Mouse (Mus musculus) frontal cortex, postnatal 14 days (tissue): ENCODE results near the gene Ppfia2.

Source experiments
- DNase-seq, 2 experiments: peaks; one replicate each; pipeline ENCODE4 v3.0.0; 2022; ENCODE audit warnings: low spot score in 2 of 2

The Ppfia2 gene

DNA sequence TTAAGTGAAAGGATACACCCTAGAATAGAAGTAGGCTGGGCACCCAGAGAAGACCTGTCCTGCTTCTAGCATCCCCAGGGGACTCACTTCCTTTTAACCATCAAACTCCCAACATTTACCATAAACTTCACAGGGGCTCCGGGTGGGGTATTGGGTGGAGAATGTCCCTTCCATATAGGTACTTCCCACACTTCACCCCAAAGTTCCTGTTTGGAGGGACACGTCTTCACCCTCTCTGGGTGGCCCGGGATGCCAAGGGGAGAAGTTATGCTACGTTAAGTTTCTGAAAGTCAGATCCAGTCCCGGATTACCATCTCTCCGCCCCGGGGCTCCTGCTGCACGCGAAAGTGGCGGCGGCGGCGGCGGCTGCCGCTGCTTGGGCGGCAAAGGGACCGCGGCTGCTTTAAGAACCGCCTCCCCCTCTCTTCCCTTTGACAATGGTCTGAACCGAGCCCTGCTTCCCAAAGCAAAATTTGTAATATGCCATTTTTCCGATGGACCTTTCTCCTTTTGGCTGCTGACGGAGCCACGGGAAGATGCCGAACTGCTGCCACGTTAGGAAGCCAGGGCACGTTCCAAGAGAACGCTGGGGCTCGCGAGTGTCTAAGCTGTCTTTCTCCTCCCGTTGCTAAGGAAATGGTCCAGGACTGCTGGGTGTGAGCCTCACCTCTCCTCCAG, at the start of gene Ppfia2:
Gene Ppfia2 (plus strand): TSS at position 485 of the 678 bp plus-strand sequence.
- peak; percentile 64 to 70 for DNase-seq

- peak; percentile 64 to 81 for DNase-seq
Measured at GRCm38 (mm10) chr10:106468956-106469721, 1.0 kb upstream of the Ppfia2 start.

- peak in 1 of 2 experiments; percentile 7 for DNase-seq
Measured at GRCm38 (mm10) chr10:106470533-106471205, 530 bp downstream of the Ppfia2 start.

DNA sequence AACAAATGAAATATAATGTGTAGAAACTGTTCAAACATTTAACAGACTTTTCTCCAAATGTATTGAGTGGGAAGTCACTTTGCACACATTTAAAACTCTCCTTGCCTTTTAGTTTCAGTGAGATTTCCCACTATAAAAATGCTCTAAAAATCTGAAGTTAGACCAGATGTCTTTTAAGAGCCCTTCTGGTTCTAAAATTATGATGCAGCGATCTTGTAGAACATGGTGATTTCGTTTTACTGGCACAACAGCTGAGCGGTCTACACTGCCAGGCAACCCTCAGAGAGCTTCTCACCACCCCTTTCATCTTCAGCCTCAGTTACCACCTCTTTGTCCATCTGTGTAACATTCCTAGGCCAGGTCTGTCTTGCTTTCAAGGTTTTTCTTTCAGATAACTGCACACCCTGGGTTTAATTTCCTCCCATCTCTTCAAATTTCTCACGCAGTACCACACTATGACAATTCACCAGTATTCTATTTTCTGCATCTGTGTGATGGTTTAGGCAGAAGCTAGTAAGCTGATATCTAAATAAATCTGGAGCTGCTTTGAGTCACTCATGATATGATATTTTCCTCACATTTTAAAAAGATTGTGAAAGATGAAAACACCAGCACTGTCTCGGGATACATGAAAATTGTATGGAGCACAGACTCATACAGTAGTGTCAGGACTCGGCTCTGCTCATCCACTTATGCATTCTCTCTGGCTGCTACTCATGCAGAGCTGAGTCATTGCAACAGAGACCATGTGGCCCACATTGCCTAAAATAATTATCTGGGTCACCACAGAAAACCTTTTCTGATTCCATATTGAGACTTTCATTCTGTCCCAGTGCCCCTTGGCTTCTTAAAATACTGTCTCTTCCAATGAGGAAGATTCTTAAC, 39.4 kb downstream of the Ppfia2 start:
- no peak for DNase-seq

- DNase-seq: no peak
Measured at GRCm38 (mm10) chr10:106566036-106566435, 95.9 kb downstream of the Ppfia2 start.

DNA sequence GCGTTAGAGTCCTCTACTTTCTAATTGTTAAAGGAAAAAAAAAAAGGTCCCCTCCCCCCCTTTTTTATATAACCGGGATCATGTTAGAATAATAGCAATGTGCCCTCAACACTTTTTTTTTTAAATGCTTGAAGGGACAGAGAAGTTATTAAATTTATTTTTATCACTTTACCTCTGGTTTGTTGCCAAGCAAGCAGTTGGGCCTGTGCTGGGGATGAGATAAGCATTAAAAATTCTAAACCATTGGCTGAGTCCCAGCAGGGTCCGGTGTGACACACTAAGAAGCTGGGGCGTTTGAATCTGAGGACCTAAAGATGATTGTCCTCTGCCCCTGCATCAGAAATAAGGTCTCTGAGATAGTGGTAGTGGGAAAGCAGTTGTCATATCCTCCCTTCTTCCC, 114.9 kb downstream of the Ppfia2 start:
- no peak for DNase-seq

DNA sequence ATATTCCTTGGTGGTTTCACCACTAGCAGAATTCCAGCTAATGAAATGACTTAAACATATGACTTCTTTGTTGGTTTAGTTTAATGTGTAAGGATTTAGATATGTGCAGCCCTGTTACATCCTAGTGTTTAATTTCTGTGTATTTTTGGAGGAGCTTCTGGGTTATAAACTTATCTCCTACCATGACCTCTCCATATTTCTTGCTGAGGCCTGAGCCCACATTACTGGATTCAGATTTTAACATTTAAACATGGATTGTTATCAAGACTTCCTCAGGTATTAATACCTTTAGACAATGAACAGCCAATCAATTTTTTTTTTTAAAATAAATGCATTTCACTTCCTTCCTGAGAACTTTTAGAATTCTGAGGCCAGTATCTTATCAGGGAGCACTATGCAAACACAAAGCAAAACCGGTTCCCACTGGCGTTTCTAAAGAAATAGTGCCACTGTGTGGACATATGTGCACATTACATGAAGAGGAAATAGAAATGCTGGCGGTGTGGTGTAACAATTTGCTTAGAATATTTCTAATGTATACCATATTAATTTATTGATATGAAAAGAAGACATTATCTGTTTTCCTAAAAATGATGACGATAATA, 115.4 kb downstream of the Ppfia2 start:
- peak in 1 of 2 experiments; percentile 27 for DNase-seq

DNA sequence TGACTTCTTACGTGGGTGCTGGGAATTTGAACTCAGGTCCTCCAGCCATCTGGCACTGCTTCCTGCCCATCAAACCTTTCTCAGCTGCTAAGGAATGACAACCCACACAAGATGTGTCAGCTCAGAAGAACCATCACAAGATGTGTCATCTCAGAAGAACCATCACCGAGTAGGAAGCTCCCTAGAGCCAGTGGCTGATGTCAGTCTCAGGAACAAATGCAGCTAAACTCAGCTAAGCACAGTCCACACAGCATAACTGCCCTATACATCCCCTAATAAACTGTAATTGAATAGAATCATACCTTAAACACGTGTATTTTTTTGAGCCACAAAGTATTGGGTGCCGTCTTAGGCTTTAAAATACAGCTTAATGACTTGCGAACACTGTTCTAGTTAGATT, 117.7 kb downstream of the Ppfia2 start:
- DNase-seq: no peak

- DNase-seq: no peak
Measured at GRCm38 (mm10) chr10:106590944-106591343, 120.8 kb downstream of the Ppfia2 start.

DNA sequence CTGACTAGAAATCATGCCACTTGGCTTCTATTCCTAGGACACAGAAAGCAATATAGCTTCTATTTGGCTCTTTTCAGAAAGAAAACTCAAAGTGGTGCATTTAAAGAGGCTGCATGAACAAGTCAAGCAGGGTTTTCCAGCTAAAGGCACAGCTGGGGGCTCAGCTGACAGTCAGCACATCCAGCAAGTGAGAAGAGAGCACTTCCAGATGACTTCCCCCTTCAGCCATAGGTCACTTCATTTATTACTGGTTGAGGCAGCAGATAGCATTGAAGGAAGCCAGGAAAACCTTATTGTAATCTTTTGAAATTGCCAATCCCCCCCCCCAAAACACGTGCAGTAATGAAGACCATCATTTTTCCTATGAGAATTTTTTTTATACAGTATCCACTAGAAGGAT, 126.8 kb downstream of the Ppfia2 start:
- no peak for DNase-seq

DNA sequence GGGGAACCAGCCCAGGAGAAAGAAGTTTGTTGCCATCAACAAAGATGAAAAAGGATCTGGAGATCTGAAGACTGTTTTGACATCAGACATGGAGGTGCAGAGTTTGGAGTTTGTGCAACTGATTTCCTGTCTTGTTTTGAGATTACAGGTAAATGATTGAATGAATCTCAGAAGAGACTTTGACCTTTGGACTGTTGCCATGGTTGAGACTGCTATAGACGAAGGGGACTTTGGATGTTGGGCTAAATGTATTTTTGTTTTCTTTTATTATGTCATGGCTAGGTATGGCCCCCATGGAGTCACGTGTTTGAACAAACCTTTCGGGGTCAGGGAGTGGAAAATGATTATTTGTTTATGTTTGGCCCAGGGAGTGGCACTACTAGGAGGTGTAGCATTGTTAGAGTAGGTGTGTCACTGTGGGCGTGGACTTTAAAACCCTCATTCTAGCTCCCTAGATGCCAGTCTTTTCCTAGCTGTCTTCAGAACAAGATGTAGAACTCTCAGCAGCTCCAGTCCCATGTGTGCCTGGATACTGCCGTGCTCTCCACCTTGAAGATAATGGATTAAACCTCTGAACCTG, 133.3 kb downstream of the Ppfia2 start:
- DNase-seq: no peak

DNA sequence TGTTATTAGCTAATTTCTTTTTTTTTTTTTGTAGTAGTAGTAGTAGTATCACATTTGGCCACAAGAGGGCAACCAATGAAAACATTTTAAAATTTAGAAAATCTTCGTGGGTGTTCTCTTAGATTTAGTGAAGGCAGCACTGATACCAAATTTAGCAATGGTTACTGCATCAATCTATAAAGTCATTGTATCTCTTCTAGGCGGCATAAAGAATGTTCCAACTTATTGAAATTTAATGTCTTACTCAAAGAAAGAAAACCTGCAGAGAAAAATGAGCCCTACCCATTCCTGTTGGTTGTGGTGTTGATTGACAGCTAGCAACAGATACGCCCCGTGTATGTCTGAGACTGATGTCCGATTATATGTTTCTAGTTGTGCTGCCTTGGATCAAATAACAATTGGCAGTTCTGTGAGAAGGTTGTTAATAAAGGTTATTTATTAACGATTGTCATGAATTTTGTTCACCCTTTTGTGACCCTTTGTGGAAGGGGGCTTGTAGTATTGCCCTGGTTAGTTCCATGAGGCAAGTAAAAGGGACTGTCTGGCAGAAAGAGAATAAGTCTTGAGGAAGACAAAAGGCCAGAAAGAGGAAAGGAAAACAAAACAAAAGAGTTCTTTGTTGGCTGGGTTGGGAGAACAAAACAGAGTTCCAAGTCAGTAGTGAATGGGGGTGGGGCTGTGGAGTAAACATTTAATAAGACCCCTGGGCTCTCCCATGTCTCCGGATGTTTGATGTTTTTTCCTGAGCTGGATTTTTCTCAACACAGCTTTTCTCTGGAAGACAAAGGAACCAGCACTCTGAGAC, 139.2 kb downstream of the Ppfia2 start:
- no peak for DNase-seq

GRCm38 (mm10) chr10:106610222-106610621, 140.1 kb downstream of the Ppfia2 start:
- DNase-seq: no peak

DNA sequence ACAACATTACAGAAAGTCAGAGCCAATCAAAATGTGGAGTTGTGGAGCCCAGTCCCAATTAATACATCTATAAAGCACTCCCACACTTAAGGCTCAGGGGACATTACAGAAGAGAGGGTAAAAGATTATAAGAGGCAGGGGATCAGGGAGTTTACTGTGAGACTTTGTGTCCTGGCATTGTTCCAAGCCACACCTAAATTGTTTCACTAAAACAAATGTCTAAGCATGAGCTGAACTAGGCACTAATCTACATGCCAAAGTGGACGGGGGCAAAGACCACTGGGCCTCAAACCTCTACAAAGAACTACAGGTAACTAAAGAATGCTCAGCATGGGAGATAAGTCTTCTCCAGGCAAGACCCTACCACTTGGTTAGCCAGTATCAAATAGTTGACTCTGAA, 148.1 kb downstream of the Ppfia2 start:
- no peak for DNase-seq

- no peak for DNase-seq
Measured at GRCm38 (mm10) chr10:106620952-106621351, 150.8 kb downstream of the Ppfia2 start.

DNA sequence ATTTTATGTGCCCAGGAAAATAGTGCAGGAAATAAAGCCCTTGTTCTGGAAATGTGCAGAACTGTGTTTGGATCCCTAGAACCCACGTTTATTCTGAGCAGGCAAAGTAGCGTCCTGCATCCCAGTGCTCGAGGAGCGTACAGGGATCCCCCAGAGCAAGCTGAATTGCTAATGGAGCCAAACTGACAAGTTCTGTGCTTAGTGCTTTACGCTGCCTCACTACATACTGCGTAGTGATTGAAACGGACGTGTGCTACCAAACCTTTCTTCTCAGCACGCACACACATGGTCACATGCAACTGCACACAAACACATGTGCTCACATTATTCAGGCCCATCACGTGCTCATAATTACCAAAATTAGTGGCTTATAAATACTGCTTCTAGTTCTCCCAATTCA, 153.2 kb downstream of the Ppfia2 start:
- DNase-seq: no peak

GRCm38 (mm10) chr10:106632171-106632935, 162.2 kb downstream of the Ppfia2 start:
- DNase-seq: no peak

DNA sequence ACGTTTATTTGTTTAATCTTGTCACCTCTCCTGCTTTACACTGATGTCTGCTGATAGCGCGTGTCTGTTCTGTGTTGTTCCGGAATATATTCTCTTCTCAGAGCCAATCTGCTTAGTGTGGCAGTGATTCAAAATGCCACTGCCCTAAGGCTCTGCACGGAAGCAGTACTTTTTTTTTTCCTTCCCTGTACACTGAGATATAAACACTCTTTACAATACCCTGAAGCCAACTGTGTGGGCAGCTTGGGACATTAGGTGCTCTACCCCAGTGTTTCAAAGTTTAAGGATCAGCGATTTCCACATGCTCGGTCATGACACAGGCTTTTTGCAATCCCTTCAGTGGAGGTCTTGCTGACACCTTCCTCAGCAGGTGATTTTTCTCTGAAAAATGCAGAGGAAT, 163.8 kb downstream of the Ppfia2 start:
- no peak for DNase-seq

- DNase-seq: no peak
Measured at GRCm38 (mm10) chr10:106652276-106652675, 182.1 kb downstream of the Ppfia2 start.
